Comparison of ENCODE assay signal across 24 mouse cellular contexts in genomic region chr5:4870041-4870726, GRCm38 (mm10).
A peak's percentile ranks its signal among the peaks of the same experiment; 100 is the strongest.
DNase-seq lines count a peak whose midpoint lies in the region; ATAC-seq and TF ChIP-seq lines count a peak whose summit lies in the region.
"Had no signal": no experiment of that assay in that cellular context is flagged by ENCODE, and none has a peak within 500 bp of the region (broad histone marks: within the 10 kb centered on the region; RNA-seq: fewer than 3 reads in every experiment).

No protein-coding gene starts in this region.

- no peaks in the 10 kb centered on the region for H3K9me3 ChIP-seq in forebrain, embryonic 12.5 days
- H3K9me3 ChIP-seq in forebrain, postnatal 0 days (ENCODE audit: low read length) = no peaks in the 10 kb centered on the region
- no peaks in the 10 kb centered on the region for H3K9me3 ChIP-seq in midbrain, embryonic 11.5 days (ENCODE audit: control insufficient read depth, low read length)
- H3K9me3 ChIP-seq in midbrain, postnatal 0 days (ENCODE audit: low read length) = no peaks in the 10 kb centered on the region
- no peaks in the 10 kb centered on the region for H3K9me3 ChIP-seq in midbrain, embryonic 13.5 days
- H3K9me3 ChIP-seq: embryonic facial prominence, embryonic 13.5 days; heart, embryonic 12.5 days; hindbrain, embryonic 15.5 days; limb, embryonic 12.5 days; liver, embryonic 12.5 days had no signal

- H3K4me2 ChIP-seq in forebrain, embryonic 12.5 days = no peak overlapping the region
- no peak overlapping the region for H3K4me2 ChIP-seq in forebrain, postnatal 0 days (ENCODE audit: low read depth)
- H3K4me2 ChIP-seq in midbrain, embryonic 11.5 days = no peak overlapping the region
- H3K4me2 ChIP-seq in midbrain, postnatal 0 days (ENCODE audit: low read depth, low read length, poor library complexity, severe bottlenecking) = no peak overlapping the region
- H3K4me2 ChIP-seq in midbrain, embryonic 13.5 days (replicated peaks) = no peak overlapping the region
- H3K4me2 ChIP-seq: embryonic facial prominence, embryonic 13.5 days; heart, embryonic 12.5 days; hindbrain, embryonic 15.5 days; limb, embryonic 12.5 days; liver, embryonic 12.5 days had no signal

- peaks cover 47% of the 10 kb centered on the region for H3K4me1 ChIP-seq in forebrain, embryonic 12.5 days
- H3K4me1 ChIP-seq in forebrain, postnatal 0 days (ENCODE audit: insufficient read depth) = peaks cover 6% of the 10 kb centered on the region; the same call in 1 of the 2 replicates
- peaks cover 30% of the 10 kb centered on the region for H3K4me1 ChIP-seq in midbrain, embryonic 11.5 days (ENCODE audit: control insufficient read depth, insufficient read depth, low read length)
- H3K4me1 ChIP-seq in midbrain, postnatal 0 days (ENCODE audit: insufficient read depth, low read length) = no peaks in the 10 kb centered on the region
- H3K4me1 ChIP-seq in midbrain, embryonic 13.5 days (replicated peaks) = peaks cover 48% of the 10 kb centered on the region
- H3K4me1 ChIP-seq: heart, embryonic 12.5 days; liver, embryonic 12.5 days had no signal

- no peak; the same call in 1 of the 2 replicates for ATAC-seq in forebrain, embryonic 12.5 days (ENCODE audit: low FRiP score)
- no peak for ATAC-seq in forebrain, postnatal 0 days
- peak; percentile 81 for ATAC-seq in midbrain, embryonic 11.5 days (ENCODE audit: low FRiP score)
- no peak for ATAC-seq in midbrain, postnatal 0 days (ENCODE audit: low FRiP score)
- ATAC-seq in midbrain, embryonic 13.5 days = peak; percentile 47; the same call in 1 of the 2 replicates
- ATAC-seq: liver, embryonic 12.5 days had no signal

- intact Hi-C loops in left cerebral cortex, postnatal 14 days (cut with DNase I) = no loop called here

- H3K36me3 ChIP-seq in forebrain, embryonic 12.5 days (replicated peaks) = no peaks in the 10 kb centered on the region
- no peaks in the 10 kb centered on the region for H3K36me3 ChIP-seq in forebrain, postnatal 0 days (ENCODE audit: insufficient read depth)
- no peaks in the 10 kb centered on the region for H3K36me3 ChIP-seq in midbrain, embryonic 11.5 days (ENCODE audit: control insufficient read depth, insufficient read depth, low read length)
- no peaks in the 10 kb centered on the region for H3K36me3 ChIP-seq in midbrain, postnatal 0 days (ENCODE audit: insufficient read depth, low read length)
- no peaks in the 10 kb centered on the region for H3K36me3 ChIP-seq in midbrain, embryonic 13.5 days
- H3K36me3 ChIP-seq: embryonic facial prominence, embryonic 13.5 days; heart, embryonic 12.5 days; hindbrain, embryonic 15.5 days; limb, embryonic 12.5 days; liver, embryonic 12.5 days had no signal

- H3K27ac ChIP-seq in forebrain, embryonic 12.5 days = peak overlapping the region; percentile 51
- no peak overlapping the region for H3K27ac ChIP-seq in forebrain, postnatal 0 days (ENCODE audit: low read depth, low read length)
- H3K27ac ChIP-seq in midbrain, embryonic 11.5 days (ENCODE audit: low read depth, low read length) = peak overlapping the region; percentile 71
- no peak overlapping the region for H3K27ac ChIP-seq in midbrain, postnatal 0 days (ENCODE audit: low read depth, low read length)
- peak overlapping the region; percentile 44 for H3K27ac ChIP-seq in midbrain, embryonic 13.5 days
- H3K27ac ChIP-seq: embryonic facial prominence, embryonic 13.5 days; hindbrain, embryonic 15.5 days; layer of hippocampus, adult 2 months; limb, embryonic 12.5 days; liver, embryonic 12.5 days had no signal

- no peak for DNase-seq in forebrain, postnatal 0 days
- DNase-seq in midbrain, embryonic 11.5 days (ENCODE audit: low spot score, missing footprints) = peak; percentile 88
- no peak for DNase-seq in midbrain, postnatal 0 days (ENCODE audit: low spot score)
- DNase-seq in embryo, embryonic 11 days = peak; percentile 43
- DNase-seq in cerebellum, adult 8-10 months = no peak
- DNase-seq in left cerebral cortex, postnatal 14 days (ENCODE audit: low spot score in 2 of 2) = no peak
- DNase-seq: adrenal gland, adult 2 months; cerebellum, adult 18-20 months; gastrocnemius, postnatal 10 days; heart, postnatal 10 days; kidney, adult 2 months; kidney, postnatal 14 days; lung, adult 18-20 months; lung, postnatal 10 days; thymus, adult 18-20 months; thymus, postnatal 36 days had no signal

- no peak overlapping the region for H3K9ac ChIP-seq in forebrain, embryonic 12.5 days
- no peak overlapping the region for H3K9ac ChIP-seq in forebrain, postnatal 0 days
- H3K9ac ChIP-seq in midbrain, embryonic 11.5 days (ENCODE audit: low read length) = peak overlapping the region; percentile 16; the same call in 1 of the 2 replicates
- no peak overlapping the region for H3K9ac ChIP-seq in midbrain, postnatal 0 days (replicated peaks; ENCODE audit: low read length, poor library complexity, severe bottlenecking)
- no peak overlapping the region for H3K9ac ChIP-seq in midbrain, embryonic 13.5 days (replicated peaks)
- H3K9ac ChIP-seq: embryonic facial prominence, embryonic 13.5 days; heart, embryonic 12.5 days; hindbrain, embryonic 15.5 days; limb, embryonic 12.5 days; liver, embryonic 12.5 days had no signal

- 14% methylated on average over 4 of the region's 4 CpGs for WGBS in forebrain, embryonic 12.5 days
- WGBS in forebrain, postnatal 0 days = 33% methylated on average over 4 of the region's 4 CpGs
- 18% methylated on average over 4 of the region's 4 CpGs for WGBS in midbrain, embryonic 11.5 days
- WGBS in midbrain, postnatal 0 days = 39% methylated on average over 4 of the region's 4 CpGs
- 10% methylated on average over 4 of the region's 4 CpGs for WGBS in midbrain, embryonic 13.5 days

- no peak overlapping the region for H3K4me3 ChIP-seq in forebrain, embryonic 12.5 days (replicated peaks)
- no peak overlapping the region for H3K4me3 ChIP-seq in forebrain, postnatal 0 days (ENCODE audit: low read depth, low read length)
- no peak overlapping the region for H3K4me3 ChIP-seq in midbrain, embryonic 11.5 days (ENCODE audit: low read depth, low read length)
- no peak overlapping the region for H3K4me3 ChIP-seq in midbrain, postnatal 0 days (ENCODE audit: low read depth, low read length)
- H3K4me3 ChIP-seq in midbrain, embryonic 13.5 days (replicated peaks) = no peak overlapping the region
- H3K4me3 ChIP-seq: embryonic facial prominence, embryonic 13.5 days; heart, embryonic 12.5 days; hindbrain, embryonic 15.5 days; layer of hippocampus, adult 2 months; limb, embryonic 12.5 days; liver, embryonic 12.5 days had no signal

- peaks cover 5% of the 10 kb centered on the region; the same call in 1 of the 2 replicates for H3K27me3 ChIP-seq in forebrain, embryonic 12.5 days
- no peaks in the 10 kb centered on the region for H3K27me3 ChIP-seq in forebrain, postnatal 0 days (ENCODE audit: insufficient read depth, low read length)
- H3K27me3 ChIP-seq in midbrain, embryonic 11.5 days (ENCODE audit: control insufficient read depth, insufficient read depth, low read length) = no peaks in the 10 kb centered on the region
- H3K27me3 ChIP-seq in midbrain, postnatal 0 days (ENCODE audit: insufficient read depth, low read length) = no peaks in the 10 kb centered on the region
- H3K27me3 ChIP-seq in midbrain, embryonic 13.5 days = no peaks in the 10 kb centered on the region; the same call in 1 of the 2 replicates
- H3K27me3 ChIP-seq: embryonic facial prominence, embryonic 13.5 days; heart, embryonic 12.5 days; hindbrain, embryonic 15.5 days; limb, embryonic 12.5 days; liver, embryonic 12.5 days had no signal

- TF ChIP-seq CTCF in forebrain, postnatal 0 days (IDR thresholded peaks at IDR 0.05; ENCODE audit: low read depth) = no peak
- TF ChIP-seq CTCF in midbrain, postnatal 0 days (IDR thresholded peaks at IDR 0.05) = no peak

Comparison
In these comparisons a context has a peak if more than half of its experiments do, and no peak if none do; other contexts are left out.
1. ATAC-seq: peak in midbrain, embryonic 11.5 days (single experiment) and midbrain, embryonic 13.5 days (single experiment); none in forebrain, embryonic 12.5 days (single experiment), forebrain, postnatal 0 days (single experiment) and midbrain, postnatal 0 days (single experiment).
2. H3K27ac ChIP-seq: peak in forebrain, embryonic 12.5 days (single experiment), midbrain, embryonic 11.5 days (single experiment) and midbrain, embryonic 13.5 days (single experiment); none in forebrain, postnatal 0 days (single experiment) and midbrain, postnatal 0 days (single experiment).
3. DNase-seq: peak in midbrain, embryonic 11.5 days (single experiment) and embryo, embryonic 11 days (single experiment); none in forebrain, postnatal 0 days (single experiment), midbrain, postnatal 0 days (single experiment), cerebellum, adult 8-10 months (single experiment) and left cerebral cortex, postnatal 14 days (0 of 2).